Comparison of ENCODE assay signal across 40 mouse cellular contexts in genomic region chr19:29370545-29371283, GRCm38 (mm10). TPM values are rescaled to one million over a fixed set of nuclear protein-coding genes. Genes with fewer than 3 reads are reported as not detected.
DNase-seq lines count a peak whose midpoint lies in the region; ATAC-seq and TF ChIP-seq lines count a peak whose summit lies in the region.
"Had no signal": no experiment of that assay in that cellular context is flagged by ENCODE, and none has a peak within 500 bp of the region (broad histone marks: within the 10 kb centered on the region; RNA-seq: fewer than 3 reads in every experiment).

No protein-coding gene starts in this region.

- peak; percentile 35 for TF ChIP-seq CTCF in layer of hippocampus, adult 2 months (conservative IDR thresholded peaks at IDR 0.05)

- 66% methylated on average over 5 of the region's 7 CpGs for WGBS in macrophage (ENCODE audit: missing documents)

- H3K27ac ChIP-seq in layer of hippocampus, adult 2 months = no peak overlapping the region
- H3K27ac ChIP-seq in macrophage = peak overlapping the region; percentile 63; the same call in 1 of the 2 replicates
- H3K27ac ChIP-seq: embryonic facial prominence, embryonic 13.5 days; forebrain, embryonic 10.5 days; forebrain, embryonic 15.5 days; hindbrain, embryonic 10.5 days; hindbrain, embryonic 15.5 days; kidney, embryonic 15.5 days; limb, embryonic 10.5 days; limb, embryonic 15.5 days; liver, embryonic 14.5 days; midbrain, embryonic 15.5 days; stomach, postnatal 0 days had no signal

- no peak overlapping the region for H3K4me3 ChIP-seq in layer of hippocampus, adult 2 months
- peak overlapping the region; percentile 33; the same call in 1 of the 2 replicates for H3K4me3 ChIP-seq in macrophage (ENCODE audit: inconsistent target)
- H3K4me3 ChIP-seq: embryonic facial prominence, embryonic 13.5 days; forebrain, embryonic 10.5 days; forebrain, embryonic 15.5 days; hindbrain, embryonic 10.5 days; hindbrain, embryonic 15.5 days; kidney, embryonic 15.5 days; limb, embryonic 10.5 days; midbrain, embryonic 15.5 days had no signal

- H3K79me2 ChIP-seq in macrophage (ENCODE audit: inconsistent target) = peaks cover 87% of the 10 kb centered on the region

- no peak for DNase-seq in layer of hippocampus, adult 2 months (ENCODE audit: low spot score in 2 of 2)
- no peak for DNase-seq in layer of hippocampus, postnatal 14 days (ENCODE audit: low spot score in 2 of 2)
- peak; percentile 34 for DNase-seq in 416B (ENCODE audit: low read depth)
- peak; percentile 28 for DNase-seq in CD4-positive helper T cell, adult 2 months (ENCODE audit: low read depth, low spot score)
- no peak for DNase-seq in left cerebral cortex, adult 9 months (ENCODE audit: low spot score in 2 of 2)
- DNase-seq: cerebellum, adult 18-20 months; cerebellum, postnatal 10 days; gastrocnemius, postnatal 25 days; heart, postnatal 14 days; kidney, adult 18-20 months; kidney, postnatal 25 days; lung, embryonic 14.5 days; lung, postnatal 14 days; right cerebral cortex, adult 18-20 months; thymus, adult 18-20 months had no signal

- no peak for ATAC-seq in frontal cortex, adult (ENCODE audit: low TSS enrichment)
- ATAC-seq: activated CD4-positive, CD25-positive, alpha-beta regulatory T cell, adult 4 months; forebrain, embryonic 15.5 days; midbrain, embryonic 15.5 days had no signal

- H3K36me3 ChIP-seq in macrophage (ENCODE audit: inconsistent target) = peaks cover 21% of the 10 kb centered on the region; the same call in 1 of the 2 replicates
- H3K36me3 ChIP-seq: embryonic facial prominence, embryonic 13.5 days; forebrain, embryonic 10.5 days; forebrain, embryonic 15.5 days; hindbrain, embryonic 10.5 days; hindbrain, embryonic 15.5 days; kidney, embryonic 15.5 days; limb, embryonic 10.5 days; limb, embryonic 15.5 days; midbrain, embryonic 15.5 days had no signal

RNA-seq across cellular contexts. Expression of gene Cd274, which starts 3.5 kb away (rescaled TPM):
- total RNA-seq in layer of hippocampus, adult 2 months (2021) = 1 to 10 TPM in 1 of 2 experiments, under 1 TPM in 1; 1.00 to 1.2 TPM
- total RNA-seq in layer of hippocampus, postnatal 14 days (2021) = 1 to 10 TPM in 1 of 2 experiments, under 1 TPM in 1; 0.93 to 1.0 TPM
- total RNA-seq in macrophage (2018; cell fraction: chromatin; rRNA removed) = 1,000 to 10,000 TPM in 3 of 26 experiments, 100 to 1,000 TPM in 23; 158 to 1,981 (median 629) TPM
- total RNA-seq in macrophage (2018; cell fraction: cytosol; rRNA removed) = 100 to 1,000 TPM in 25 of 26 experiments, 10 to 100 TPM in 1; 97.2 to 934 (median 465) TPM
- total RNA-seq in macrophage (2018; cell fraction: nucleus; rRNA removed) = 1,000 to 10,000 TPM in 15 of 26 experiments, 100 to 1,000 TPM in 10, 10 to 100 TPM in 1; 92.6 to 1,827 (median 1,161) TPM
- 44.6 to 125 TPM (median 104 TPM) in 3 replicates for polyA plus RNA-seq in macrophage (2018)

RNA-seq across cellular contexts. Expression of gene Plgrkt, which starts 3.5 kb away (rescaled TPM):
- 10 to 100 TPM; 26.4 to 27.6 TPM for total RNA-seq in layer of hippocampus, adult 2 months (2021)
- total RNA-seq in layer of hippocampus, postnatal 14 days (2021) = 10 to 100 TPM; 28.1 to 31.8 TPM
- total RNA-seq in macrophage (2018; cell fraction: chromatin; rRNA removed) = 100 to 1,000 TPM; 439 to 902 (median 658) TPM
- 100 to 1,000 TPM in 4 of 26 experiments, 10 to 100 TPM in 22; 64.2 to 119 (median 78.6) TPM for total RNA-seq in macrophage (2018; cell fraction: cytosol; rRNA removed)
- total RNA-seq in macrophage (2018; cell fraction: nucleus; rRNA removed) = 100 to 1,000 TPM; 254 to 825 (median 609) TPM
- polyA plus RNA-seq in macrophage (2018) = 65.1 to 163 TPM (median 83.5 TPM) in 3 replicates

RNA-seq across cellular contexts. Expression of gene Rln1, which starts 36.2 kb away (rescaled TPM):
- total RNA-seq in layer of hippocampus, adult 2 months (2021) = 1 to 10 TPM; 2.2 to 4.1 TPM
- total RNA-seq in layer of hippocampus, postnatal 14 days (2021) = 1 to 10 TPM; 2.1 to 2.8 TPM
- total RNA-seq in macrophage (2018; cell fraction: chromatin; rRNA removed) = not detected
- total RNA-seq in macrophage (2018; cell fraction: cytosol; rRNA removed) = not detected
- total RNA-seq in macrophage (2018; cell fraction: nucleus; rRNA removed) = not detected
- polyA plus RNA-seq in macrophage (2018) = not detected in 3 replicates
- total RNA-seq: adrenal gland, adult 2 months; adrenal gland, postnatal 36 days; common myeloid progenitor, adult 5-6 weeks; gastrocnemius, postnatal 25 days; heart, adult 8-10 months; heart, postnatal 14 days; megakaryocyte-erythroid progenitor cell, adult 5-6 weeks had no signal
- polyA plus RNA-seq: activated CD4-positive, CD25-positive, alpha-beta regulatory T cell, adult 4 months; adrenal gland, adult 2 months; embryonic facial prominence, embryonic 13.5 days; liver, embryonic 14.5 days; lung, embryonic 14.5 days; stomach, postnatal 0 days had no signal

RNA-seq across cellular contexts. Expression of gene Pdcd1lg2, which starts 40.0 kb away (rescaled TPM):
- not detected for total RNA-seq in layer of hippocampus, adult 2 months (2021)
- not detected for total RNA-seq in layer of hippocampus, postnatal 14 days (2021)
- total RNA-seq in macrophage (2018; cell fraction: chromatin; rRNA removed) = 1 to 10 TPM in 2 of 26 experiments, under 1 TPM in 11, not detected in 13; 0.33 to 1.5 (median 0.86) TPM
- under 1 TPM in 25 of 26 experiments, not detected in 1; 0.09 to 0.45 (median 0.22) TPM for total RNA-seq in macrophage (2018; cell fraction: cytosol; rRNA removed)
- total RNA-seq in macrophage (2018; cell fraction: nucleus; rRNA removed) = 1 to 10 TPM in 10 of 26 experiments, under 1 TPM in 6, not detected in 10; 0.52 to 3.2 (median 1.5) TPM
- 0.09 to 0.18 TPM in 2 of 3 replicates, not detected in the other for polyA plus RNA-seq in macrophage (2018)
- total RNA-seq: adrenal gland, adult 2 months; adrenal gland, postnatal 36 days; gastrocnemius, postnatal 25 days; heart, postnatal 14 days; layer of hippocampus, adult 18-20 months; layer of hippocampus, postnatal 25 days; megakaryocyte-erythroid progenitor cell, adult 5-6 weeks had no signal
- polyA plus RNA-seq: adrenal gland, adult 2 months; C2C12; embryonic facial prominence, embryonic 13.5 days; forebrain, embryonic 10.5 days; forebrain, embryonic 15.5 days; heart, embryonic 14.5 days; hindbrain, embryonic 10.5 days; hindbrain, embryonic 15.5 days; intestine, embryonic 14.5 days; kidney, embryonic 15.5 days; limb, embryonic 10.5 days; limb, embryonic 15.5 days; lung, embryonic 14.5 days; midbrain, embryonic 15.5 days; neural tube, embryonic 11.5 days had no signal

RNA-seq across cellular contexts. Expression of gene Insl6, which starts 45.6 kb away (rescaled TPM):
- 1 to 10 TPM in 1 of 2 experiments, under 1 TPM in 1; 0.74 to 1.3 TPM for total RNA-seq in layer of hippocampus, adult 2 months (2021)
- under 1 TPM in 1 of 2 experiments, not detected in 1; 0.51 TPM for total RNA-seq in layer of hippocampus, postnatal 14 days (2021)
- total RNA-seq in macrophage (2018; cell fraction: chromatin; rRNA removed) = 1 to 10 TPM in 14 of 26 experiments, not detected in 12; 1.1 to 9.8 (median 2.5) TPM
- 10 to 100 TPM in 25 of 26 experiments, 1 to 10 TPM in 1; 9.7 to 38.4 (median 21.1) TPM for total RNA-seq in macrophage (2018; cell fraction: cytosol; rRNA removed)
- total RNA-seq in macrophage (2018; cell fraction: nucleus; rRNA removed) = 10 to 100 TPM in 6 of 26 experiments, 1 to 10 TPM in 20; 1.4 to 24.5 (median 5.8) TPM
- 10.1 to 21.0 TPM (median 14.9 TPM) in 3 replicates for polyA plus RNA-seq in macrophage (2018)
- total RNA-seq: gastrocnemius, postnatal 25 days had no signal

Comparison
In these comparisons a context has a peak if more than half of its experiments do, and no peak if none do; other contexts are left out.
1. DNase-seq: peak in 416B (single experiment) and CD4-positive helper T cell, adult 2 months (single experiment); none in layer of hippocampus, adult 2 months (0 of 2), layer of hippocampus, postnatal 14 days (0 of 2) and left cerebral cortex, adult 9 months (0 of 2).